Mouse (Mus musculus) right cerebral cortex, postnatal 4 days (tissue): Measurements from ENCODE around the gene Stxbp5.

Source experiments
- DNase-seq: peaks from one replicate; pipeline ENCODE4 v3.0.0-alpha.2; 2022

The Stxbp5 gene

DNA sequence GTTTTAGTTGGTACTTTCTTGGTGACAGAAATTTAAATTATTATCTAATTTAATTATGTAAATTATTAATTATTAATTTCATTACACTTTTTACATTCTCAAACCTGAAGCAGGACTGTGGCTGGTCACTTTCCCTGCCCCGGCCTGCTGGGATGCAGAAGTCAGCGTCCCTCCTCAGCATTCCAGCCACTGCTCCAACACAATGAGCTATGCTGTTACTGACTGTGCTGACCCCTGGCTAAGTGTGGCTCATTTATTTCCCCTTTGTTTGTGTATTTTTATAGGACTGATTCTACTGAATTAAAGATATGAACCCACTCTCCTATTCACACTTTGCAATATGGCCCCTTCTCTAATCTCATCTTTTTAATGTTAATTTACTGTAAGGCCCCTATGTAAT lies 43.0 kb downstream of the Stxbp5 start:
- DNase-seq: no peak

GRCm38 (mm10) chr10:9856792-9857191 lies 44.1 kb downstream of the Stxbp5 start:
- no peak for DNase-seq

- no peak for DNase-seq
These were observed 54.5 kb downstream of the Stxbp5 start for GRCm38 (mm10) chr10:9846408-9846807.

- DNase-seq: no peak
These were observed 61.5 kb downstream of the Stxbp5 start for GRCm38 (mm10) chr10:9839408-9839807.

GRCm38 (mm10) chr10:9834986-9835385 lies 65.9 kb downstream of the Stxbp5 start:
- no peak for DNase-seq

- DNase-seq: no peak
These were observed 67.9 kb downstream of the Stxbp5 start for GRCm38 (mm10) chr10:9832937-9833336.

GRCm38 (mm10) chr10:9829744-9830143 lies 71.1 kb downstream of the Stxbp5 start:
- DNase-seq: no peak

GRCm38 (mm10) chr10:9821299-9821698 lies 79.6 kb downstream of the Stxbp5 start:
- no peak for DNase-seq

DNA sequence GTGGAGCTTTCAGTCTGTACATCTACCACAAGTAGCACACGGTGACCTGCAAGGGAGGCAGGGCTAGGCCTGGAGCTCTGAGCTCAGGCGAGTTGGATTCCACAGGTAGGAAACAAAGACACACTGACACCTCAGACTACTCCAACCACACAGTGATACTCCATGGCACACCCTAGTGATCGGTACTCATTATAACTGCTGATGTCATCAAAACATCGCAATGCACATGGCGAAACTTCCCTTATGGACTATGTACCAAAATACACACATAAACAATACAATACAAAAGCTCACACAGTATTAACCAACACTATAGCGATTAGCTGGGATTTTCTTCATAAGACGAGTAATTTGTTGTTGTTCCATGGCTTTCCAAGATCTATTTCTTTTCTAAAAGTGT lies 82.3 kb downstream of the Stxbp5 start:
- no peak for DNase-seq

DNA sequence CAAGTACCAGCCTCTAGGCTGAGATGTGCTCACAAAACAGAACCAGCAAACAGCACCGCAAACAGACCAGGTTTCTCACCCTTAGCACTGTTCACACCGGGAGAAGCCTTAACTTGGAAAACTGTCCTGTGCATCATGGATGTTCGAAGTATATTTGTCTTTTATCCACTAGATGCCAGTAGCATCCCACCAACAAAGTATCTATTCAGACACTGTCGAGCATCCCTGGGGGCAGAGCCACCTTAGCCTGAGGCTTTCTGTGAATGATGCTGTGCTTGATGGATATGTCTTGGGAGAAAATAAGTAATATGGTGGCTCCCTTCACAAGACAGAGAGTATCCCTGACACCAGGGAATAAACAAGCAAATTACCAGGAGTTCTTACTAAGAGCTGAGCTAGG lies 87.0 kb downstream of the Stxbp5 start:
- DNase-seq: no peak

DNA sequence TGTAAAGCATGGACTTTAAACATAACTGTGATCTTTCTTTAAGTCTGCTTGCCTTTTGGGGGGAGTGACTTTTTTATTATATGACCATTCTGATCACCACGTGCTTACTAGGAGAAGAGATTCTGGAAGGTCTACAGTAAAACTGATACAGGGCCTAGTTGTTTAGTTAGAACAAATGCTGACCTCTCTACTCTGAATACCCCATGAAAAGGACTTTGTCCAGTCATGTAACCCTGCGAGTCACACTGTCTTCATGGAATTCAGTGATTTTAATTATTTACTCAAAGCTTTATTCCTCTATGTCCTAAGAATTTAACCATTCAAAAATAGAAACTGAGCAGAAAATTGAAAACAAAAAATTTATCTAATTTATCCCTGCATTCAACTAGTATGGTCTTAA lies 93.3 kb downstream of the Stxbp5 start:
- DNase-seq: no peak

GRCm38 (mm10) chr10:9805341-9805740 lies 95.5 kb downstream of the Stxbp5 start:
- no peak for DNase-seq

DNA sequence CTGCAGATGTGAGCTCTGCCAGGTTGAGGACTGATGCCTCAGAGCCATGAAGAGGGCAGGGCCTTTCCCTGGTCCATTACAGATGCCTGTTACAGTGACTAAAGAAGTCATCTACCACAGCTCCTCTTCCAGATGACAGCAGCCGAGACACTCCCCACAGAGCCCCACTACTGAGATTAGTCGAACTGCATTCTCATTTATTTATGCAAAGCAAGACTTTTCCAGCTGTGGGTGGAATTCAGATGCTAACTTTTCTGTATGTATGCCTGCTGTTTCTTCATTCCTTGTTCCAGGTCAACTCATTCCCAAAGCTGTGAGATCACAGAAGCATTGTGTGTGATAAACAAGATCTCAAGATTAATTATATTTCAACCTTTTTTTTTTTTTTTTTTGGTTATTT lies 97.8 kb downstream of the Stxbp5 start:
- DNase-seq: no peak

DNA sequence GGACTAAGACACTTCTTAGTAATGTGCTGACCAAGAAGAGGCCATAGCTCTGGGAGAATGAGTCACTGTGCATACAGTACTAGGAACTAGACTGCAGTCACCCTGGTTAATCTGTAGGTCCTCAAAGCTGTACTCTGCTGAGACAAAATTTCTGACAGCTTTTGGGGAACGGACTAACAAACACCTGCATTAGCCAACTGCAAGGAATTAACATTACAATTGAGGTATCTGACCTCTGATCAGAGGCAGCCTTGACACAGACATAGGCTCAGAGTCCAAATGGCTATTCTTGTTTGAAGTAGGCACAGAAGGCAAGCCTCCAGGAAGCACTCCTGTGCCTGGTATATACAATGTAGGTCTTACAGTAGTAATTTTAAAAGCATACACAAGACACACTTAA lies 99.3 kb downstream of the Stxbp5 start:
- DNase-seq: no peak

DNA sequence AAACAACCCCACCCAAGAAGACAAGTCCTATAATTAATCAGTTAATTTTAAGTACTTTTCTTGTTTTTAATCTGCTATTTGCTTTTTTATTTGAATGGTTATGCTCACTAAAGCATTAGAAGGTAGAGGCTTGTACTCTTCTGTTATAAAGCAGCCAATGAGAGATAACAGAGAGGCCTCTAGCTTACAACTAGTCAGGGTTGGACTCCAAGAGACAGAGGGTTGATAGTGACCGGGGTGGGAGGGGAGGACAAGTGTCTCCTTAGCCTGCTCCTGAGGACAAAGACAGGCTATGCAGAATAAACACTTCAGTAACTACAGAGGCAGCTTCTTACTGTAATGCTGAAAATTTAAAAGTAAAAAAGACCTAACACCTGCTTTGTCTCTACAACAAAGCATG lies 101.8 kb downstream of the Stxbp5 start:
- no peak for DNase-seq

- DNase-seq: no peak
These were observed 104.5 kb downstream of the Stxbp5 start for GRCm38 (mm10) chr10:9796429-9796828.

GRCm38 (mm10) chr10:9794429-9794828 lies 106.5 kb downstream of the Stxbp5 start:
- no peak for DNase-seq

DNA sequence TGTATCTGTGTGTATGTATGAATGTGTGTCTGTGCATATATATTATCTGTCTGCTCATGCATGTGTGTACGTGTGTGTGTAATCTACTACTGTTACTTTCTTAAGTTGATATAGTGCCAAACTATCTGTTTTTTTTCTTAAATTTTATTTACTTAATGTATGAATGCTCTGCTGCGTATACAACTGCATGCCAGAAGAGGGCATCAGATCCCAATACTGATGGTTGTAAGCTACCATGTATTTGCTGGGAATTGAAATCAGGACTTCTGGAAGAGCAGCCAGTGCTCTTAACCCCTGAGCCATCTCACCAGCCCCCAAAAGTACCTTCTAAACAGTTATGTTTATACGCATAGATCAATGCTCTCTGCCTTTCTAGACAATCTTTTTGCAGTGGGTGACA lies 109.9 kb downstream of the Stxbp5 start:
- no peak for DNase-seq

DNA sequence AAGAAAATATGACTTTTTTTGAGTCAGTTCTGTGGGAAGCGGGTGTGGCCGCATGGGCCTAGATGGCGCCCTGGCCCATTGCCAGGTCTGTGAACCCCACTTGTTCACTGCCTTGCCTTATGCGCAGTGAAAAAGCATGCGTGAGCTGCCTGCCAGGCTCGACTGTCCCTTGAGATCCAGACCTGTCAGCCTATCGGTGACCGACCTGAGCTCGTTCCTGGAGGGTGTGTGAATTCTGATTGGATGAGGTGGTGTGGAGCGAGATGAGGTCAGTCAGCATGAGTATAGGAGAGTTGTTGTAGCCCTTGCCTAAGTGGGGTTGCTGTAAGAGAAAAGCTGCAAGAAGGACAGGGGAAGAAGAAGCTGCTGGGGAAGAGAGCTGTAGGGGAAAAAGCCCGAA lies 114.4 kb downstream of the Stxbp5 start:
- DNase-seq: no peak

DNA sequence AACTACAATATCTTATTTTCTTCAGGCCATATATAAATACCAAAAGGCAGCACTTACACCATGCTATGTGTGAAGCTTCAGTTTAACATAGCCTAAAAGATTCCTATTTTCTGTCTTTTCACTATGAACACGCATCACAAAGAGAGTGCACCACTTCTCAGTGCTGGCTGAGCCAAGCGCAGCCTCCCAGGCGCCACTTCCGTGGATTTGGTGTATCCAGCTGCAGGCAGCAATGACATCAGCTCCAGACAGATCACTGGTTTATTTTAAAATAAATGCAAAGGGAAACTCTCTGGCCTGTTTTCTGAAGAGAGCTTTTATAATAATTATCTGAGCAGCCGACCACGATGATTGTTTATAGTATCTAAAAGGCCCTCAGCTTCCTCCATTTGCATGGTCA lies 115.2 kb downstream of the Stxbp5 start:
- DNase-seq: no peak

DNA sequence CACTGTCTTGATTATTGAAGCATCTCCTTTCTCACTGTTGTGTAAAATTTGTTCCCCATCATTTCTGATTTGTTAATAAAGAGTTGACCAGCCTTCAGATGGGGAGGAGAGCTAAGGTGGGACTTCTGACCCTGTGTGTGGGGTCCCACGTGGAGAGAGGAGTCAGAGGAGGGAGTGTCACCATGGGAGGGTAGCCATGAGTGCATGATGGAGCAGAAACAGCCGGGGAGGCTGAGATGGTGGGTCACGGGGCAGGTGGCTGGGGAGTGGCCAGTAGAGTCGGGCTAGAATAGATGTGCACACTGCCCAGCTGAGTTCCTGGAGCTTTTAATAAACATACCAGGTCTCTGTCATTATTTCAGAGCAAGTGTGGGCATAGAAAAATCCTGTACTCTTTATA lies 121.0 kb downstream of the Stxbp5 start:
- no peak for DNase-seq

DNA sequence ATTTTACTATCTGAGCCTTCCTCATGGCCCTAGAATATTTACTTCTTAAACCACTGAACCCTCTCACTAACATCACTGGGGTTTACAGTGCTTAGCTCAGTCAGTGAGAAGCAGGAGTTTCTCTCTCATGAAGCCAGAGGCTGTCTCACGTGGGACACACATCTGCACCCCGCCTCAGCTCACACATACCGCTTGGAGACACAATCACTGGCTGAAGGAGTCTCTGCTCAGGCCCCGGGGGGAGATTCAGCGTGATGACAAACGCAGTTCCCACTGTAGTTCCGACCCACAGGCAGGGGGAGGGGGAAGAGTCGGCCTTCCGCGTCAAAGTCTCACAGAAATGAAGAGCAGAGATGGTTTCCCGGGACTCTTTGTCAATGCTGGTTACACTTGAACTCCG lies 130.6 kb downstream of the Stxbp5 start:
- no peak for DNase-seq

DNA sequence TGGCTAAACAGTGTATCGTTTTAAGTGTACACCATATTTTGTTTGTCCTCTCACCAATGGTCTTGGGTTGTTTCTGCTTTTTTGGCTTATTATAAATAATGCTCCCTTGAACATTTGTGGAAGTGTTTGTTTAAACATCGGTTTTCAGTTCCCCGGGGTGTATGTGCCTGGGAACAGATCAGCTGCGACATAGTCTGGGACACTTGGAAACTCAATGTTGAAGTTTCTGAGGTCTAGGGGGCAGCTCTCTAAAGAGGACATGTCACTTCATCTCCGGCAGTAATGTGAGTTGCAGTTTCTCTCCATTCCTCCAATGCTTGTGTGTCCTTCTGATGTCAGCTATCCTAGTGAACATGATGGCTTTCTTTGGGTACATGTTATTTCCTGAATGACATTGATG lies 137.0 kb downstream of the Stxbp5 start:
- DNase-seq: no peak

- no peak for DNase-seq
These were observed 140.6 kb downstream of the Stxbp5 start for GRCm38 (mm10) chr10:9760264-9760663.

- no peak for DNase-seq
These were observed 144.3 kb downstream of the Stxbp5 start for GRCm38 (mm10) chr10:9756546-9756945.

DNA sequence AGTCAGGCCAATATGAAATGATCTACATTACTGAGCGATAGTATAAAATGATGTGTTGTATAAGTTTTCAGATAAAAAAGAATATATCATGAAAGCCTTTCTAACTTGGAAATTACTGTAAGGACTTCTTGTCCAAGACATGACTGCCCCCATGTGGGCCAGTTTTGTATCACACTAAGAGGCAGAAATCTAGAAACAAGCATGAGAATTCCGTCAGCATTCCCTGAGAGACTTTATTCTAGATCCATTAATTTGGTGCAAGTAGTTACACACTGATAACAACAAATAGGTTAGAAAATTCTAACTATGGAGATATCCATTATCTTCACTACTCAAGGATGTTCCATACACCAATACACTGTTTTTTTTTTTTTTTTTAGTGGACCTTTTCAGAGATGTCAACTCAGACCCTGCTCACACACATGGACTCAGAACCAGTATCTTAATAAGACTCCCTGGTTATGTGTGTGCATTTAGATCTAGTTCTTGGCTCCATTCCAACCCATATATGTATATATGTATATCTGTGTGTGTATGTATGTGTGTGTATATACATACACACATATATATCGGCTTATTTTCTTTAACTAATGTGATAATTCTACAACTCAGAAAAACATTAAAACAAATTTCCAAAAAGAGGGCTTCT lies 145.9 kb downstream of the Stxbp5 start:
- peak; percentile 94 for DNase-seq
